Mouse (Mus musculus): Measurements from ENCODE around the gene Gins2. TPM values are rescaled to one million over a fixed set of nuclear protein-coding genes. Genes with fewer than 3 reads are reported as not detected.

Gins2 gene
- polyA plus RNA-seq, 1 experiment from 2014 or later, result 20.3 TPM

DNA sequence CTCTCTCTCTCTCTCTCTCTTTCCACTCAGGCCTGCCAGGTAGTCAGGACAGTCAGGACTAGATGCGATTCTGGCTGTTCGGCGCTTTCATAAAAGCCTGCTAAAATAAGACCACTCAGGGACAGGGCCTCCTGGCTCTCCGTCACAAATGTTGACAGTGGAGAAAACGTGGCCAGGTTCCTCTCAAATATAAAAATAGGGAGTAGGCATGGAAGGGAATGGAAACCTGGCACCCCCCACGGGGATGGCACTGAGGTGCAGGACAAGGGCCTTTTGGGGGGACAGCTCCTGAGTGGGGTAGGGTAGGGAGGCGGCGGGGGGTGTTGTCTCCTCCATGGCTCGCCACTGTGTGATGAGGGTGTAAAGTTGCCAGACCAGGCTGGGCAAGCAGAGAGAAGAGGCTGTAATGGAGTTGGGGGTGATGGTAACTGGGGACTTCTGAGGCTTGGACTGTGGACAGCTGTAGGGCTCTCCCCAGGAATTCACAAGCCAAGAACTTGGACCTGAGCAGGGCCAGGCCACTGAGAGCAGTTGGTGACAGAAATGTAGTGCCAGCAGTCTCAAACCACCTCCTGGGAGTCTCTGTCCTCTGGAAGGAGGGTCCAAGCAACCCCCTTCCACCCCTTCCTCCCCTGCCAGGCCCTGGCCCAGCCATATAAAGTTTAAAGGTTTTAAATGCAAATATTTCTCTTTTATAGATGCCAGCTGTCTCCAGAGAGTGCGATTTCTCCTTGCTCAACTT is 57.2 kb downstream of the Gins2 start:
- Histone ChIP-seq H3K27me3 (ENCODE audit: insufficient read depth, low read length) (no peaks in the 10 kb centered on the region), H3K9me3 (ENCODE audit: low read length) (no peaks in the 10 kb centered on the region), H3K36me3 (replicated peaks; ENCODE audit: insufficient read depth, low read length) (no peaks in the 10 kb centered on the region), H3K4me2 (ENCODE audit: low read depth, low read length) (peak overlapping the region; percentile 51), H3K27ac (ENCODE audit: low read depth) (0 out of 2 replicates have a peak overlapping the region, but pooled peaks have one; percentile 24), H3K9ac (replicated peaks) (peak overlapping the region; percentile 34), H3K4me3 (ENCODE audit: low read depth, low read length) (no peak overlapping the region), H3K4me1 (ENCODE audit: insufficient read depth) (peaks cover 66% of the 10 kb centered on the region)
- TF ChIP-seq CTCF (IDR thresholded peaks at IDR 0.05; ENCODE audit: low read depth) (no peak), EP300 (IDR thresholded peaks at IDR 0.05; ENCODE audit: low read depth) (no peak)
- WGBS (ENCODE audit: insufficient replicate concordance), result 53% methylated on average over 10 of the region's 10 CpGs
- ATAC-seq (no peak), DNase-seq (no peak)

DNA sequence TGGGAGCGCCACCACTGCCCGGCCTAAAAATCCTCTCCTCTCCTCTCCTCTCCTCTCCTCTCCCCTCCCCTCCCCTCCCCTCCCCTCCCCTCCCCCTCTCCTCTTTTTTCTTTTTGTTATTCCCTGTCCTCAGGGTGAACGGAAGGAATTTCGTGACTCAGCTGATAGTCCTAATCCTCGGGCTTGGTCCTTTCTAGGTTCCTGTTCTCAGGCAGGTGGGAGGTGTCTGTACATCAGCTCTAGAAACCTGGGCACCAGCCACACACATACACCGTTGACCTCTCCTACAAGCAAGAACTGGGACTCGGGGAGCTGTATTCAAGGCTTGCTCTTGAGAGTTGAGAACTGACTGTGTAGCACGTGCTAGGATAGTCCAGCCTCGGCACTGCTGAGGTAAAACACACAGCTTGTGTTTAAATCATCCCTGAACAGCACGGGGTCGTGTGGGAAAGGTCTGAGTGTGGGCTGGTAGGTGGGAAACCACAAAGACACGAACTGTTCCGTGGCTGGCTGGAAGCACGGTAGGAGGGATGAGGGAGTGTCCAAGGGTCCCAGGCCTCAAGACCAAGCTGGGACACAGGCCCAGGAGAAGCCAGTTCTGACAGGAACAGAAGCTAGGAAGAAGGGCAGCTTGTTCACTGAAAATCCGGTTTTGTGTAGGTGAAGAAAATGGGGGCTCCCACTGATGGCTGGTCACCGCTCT is 58.0 kb downstream of the Gins2 start:
- H3K4me1 ChIP-seq (ENCODE audit: insufficient read depth), result peaks cover 69% of the 10 kb centered on the region
- TF ChIP-seq EP300 (IDR thresholded peaks at IDR 0.05; ENCODE audit: low read depth) (no peak), CTCF (IDR thresholded peaks at IDR 0.05; ENCODE audit: low read depth) (no peak)
- H3K27me3 ChIP-seq (ENCODE audit: insufficient read depth, low read length), result no peaks in the 10 kb centered on the region
- H3K27ac ChIP-seq (ENCODE audit: low read depth), result no peak overlapping the region
- no peak overlapping the region for H3K4me3 ChIP-seq (ENCODE audit: low read depth, low read length)
- H3K9ac ChIP-seq (replicated peaks), result no peak overlapping the region
- H3K4me2 ChIP-seq (ENCODE audit: low read depth, low read length), result no peak overlapping the region
- no peaks in the 10 kb centered on the region for H3K9me3 ChIP-seq (ENCODE audit: low read length)
- DNase-seq (no peak), ATAC-seq (no peak)
- WGBS (ENCODE audit: insufficient replicate concordance), result 57% methylated on average over 16 of the region's 16 CpGs
- no peaks in the 10 kb centered on the region for H3K36me3 ChIP-seq (replicated peaks; ENCODE audit: insufficient read depth, low read length)

DNA sequence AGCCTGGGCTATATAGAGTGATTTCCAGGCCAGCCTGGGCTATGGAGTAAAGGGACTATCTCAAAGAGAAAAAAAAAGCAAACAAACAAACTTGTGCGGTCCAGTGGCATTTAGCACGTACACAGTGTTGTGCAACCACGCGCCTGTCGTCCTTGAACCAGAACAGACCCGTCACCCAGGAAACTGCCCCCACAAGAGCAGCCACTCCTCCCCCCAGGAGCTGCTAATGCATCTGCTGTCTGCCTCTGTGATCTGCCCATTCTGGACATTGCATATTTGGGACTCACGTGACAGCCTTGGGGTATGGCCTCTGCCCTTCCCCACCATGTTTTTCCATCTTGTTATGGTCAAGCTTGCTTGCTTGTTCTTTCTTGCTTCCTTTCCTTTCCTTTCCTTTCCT is 59.9 kb downstream of the Gins2 start:
- H3K9ac ChIP-seq (replicated peaks), result no peak overlapping the region
- no peaks in the 10 kb centered on the region for H3K9me3 ChIP-seq (ENCODE audit: low read length)
- ATAC-seq, result peak; percentile 37
- H3K4me2 ChIP-seq (ENCODE audit: low read depth, low read length), result no peak overlapping the region
- DNase-seq, result peak; percentile 59
- 36% methylated on average over 7 of the region's 7 CpGs for WGBS (ENCODE audit: insufficient replicate concordance)
- TF ChIP-seq CTCF (IDR thresholded peaks at IDR 0.05; ENCODE audit: low read depth) (no peak), EP300 (IDR thresholded peaks at IDR 0.05; ENCODE audit: low read depth) (no peak)
- H3K4me3 ChIP-seq (ENCODE audit: low read depth, low read length), result no peak overlapping the region
- H3K36me3 ChIP-seq (replicated peaks; ENCODE audit: insufficient read depth, low read length), result no peaks in the 10 kb centered on the region
- H3K4me1 ChIP-seq (ENCODE audit: insufficient read depth), result peaks cover 60% of the 10 kb centered on the region
- H3K27me3 ChIP-seq (ENCODE audit: insufficient read depth, low read length), result no peaks in the 10 kb centered on the region
- H3K27ac ChIP-seq (ENCODE audit: low read depth), result peak overlapping the region; percentile 8; the same call in 1 of the 2 replicates

Small RNA genes lying within 50 kb of the gene (microRNA-seq; reads per million reads assigned to microRNA genes)
- not detected for gene Mir7687

Other genes starting within 250 kb of the Gins2 start
- 4.8 and 5.0 TPM in 2 replicates for gene 1190005I06Rik, start 58.3 kb upstream of the Gins2 start, polyA plus RNA-seq (2015; fragmentation: Nextera tagmentation; extraction: Ambion mirVana)
- gene Gm27021, start 78.8 kb upstream of the Gins2 start, polyA plus RNA-seq (2015; fragmentation: Nextera tagmentation; extraction: Ambion mirVana), result 0.58 and 1.4 TPM in 2 replicates
- gene Cox4i1, start 78.9 kb upstream of the Gins2 start, polyA plus RNA-seq (2015; fragmentation: Nextera tagmentation; extraction: Ambion mirVana), result 1,191 and 1,240 TPM in 2 replicates
- gene Emc8, start 79.3 kb upstream of the Gins2 start, polyA plus RNA-seq (2015; fragmentation: Nextera tagmentation; extraction: Ambion mirVana), result 81.1 and 83.9 TPM in 2 replicates
- 28.3 and 31.8 TPM in 2 replicates for gene Irf8, start 147.1 kb upstream of the Gins2 start, polyA plus RNA-seq (2015; fragmentation: Nextera tagmentation; extraction: Ambion mirVana)